Mouse (Mus musculus): Measurements from ENCODE around the gene Hc. TPM values are rescaled to one million over a fixed set of nuclear protein-coding genes. Genes with fewer than 3 reads are reported as not detected.

Hc gene
- total and polyA plus RNA-seq, 3 experiments = 0.22 TPM; not detected in 2

- Histone ChIP-seq H3K4me1 (ENCODE audit: insufficient read depth, low read depth, low read length) (peaks cover 19% of the 10 kb centered on the region), H3K36me3 (replicated peaks) (no peaks in the 10 kb centered on the region), H3K4me3 (ENCODE audit: low read depth, low read length) (no peak overlapping the region), H3K9me3 (replicated peaks) (no peaks in the 10 kb centered on the region), H3K27me3 (ENCODE audit: insufficient read depth, low read length) (peaks cover 15% of the 10 kb centered on the region)
- ATAC-seq (ENCODE audit: extremely low read depth, insufficient number of reproducible peaks, low FRiP score, poor library complexity, severe bottlenecking) = no peak
- no peak for DNase-seq (ENCODE audit: low spot score)
- TF ChIP-seq TAL1 (conservative IDR thresholded peaks at IDR 0.05; ENCODE audit: low read depth, low read length) (no peak), GATA2 (IDR thresholded peaks at IDR 0.05; ENCODE audit: borderline replicate concordance, low read depth, low read length) (no peak), GATA1 (IDR thresholded peaks at IDR 0.05; ENCODE audit: borderline replicate concordance, low read length) (no peak), POLR2AphosphoS5 (IDR thresholded peaks at IDR 0.05; ENCODE audit: insufficient replicate concordance, low read depth, low read length) (no peak), CTCF (IDR thresholded peaks at IDR 0.05; ENCODE audit: low read depth, low read length) (no peak)
Measured at GRCm38 (mm10) chr2:34966243-34966934, 94.8 kb downstream of the Hc start.

- TF ChIP-seq GATA1 (IDR thresholded peaks at IDR 0.05; ENCODE audit: borderline replicate concordance, low read length) = no peak
- TF ChIP-seq CTCF (IDR thresholded peaks at IDR 0.05; ENCODE audit: low read depth, low read length) = no peak
- no peak for TF ChIP-seq TAL1 (conservative IDR thresholded peaks at IDR 0.05; ENCODE audit: low read depth, low read length)
- Histone ChIP-seq H3K9me3 (replicated peaks) (no peaks in the 10 kb centered on the region), H3K27me3 (ENCODE audit: insufficient read depth, low read length) (peaks cover 15% of the 10 kb centered on the region), H3K36me3 (replicated peaks) (no peaks in the 10 kb centered on the region), H3K4me1 (ENCODE audit: insufficient read depth, low read depth, low read length) (peaks cover 19% of the 10 kb centered on the region), H3K4me3 (ENCODE audit: low read depth, low read length) (no peak overlapping the region; the same call in 1 of the 2 replicates)
- DNase-seq (ENCODE audit: low spot score) = no peak
- ATAC-seq (ENCODE audit: extremely low read depth, insufficient number of reproducible peaks, low FRiP score, poor library complexity, severe bottlenecking) = no peak
Measured at GRCm38 (mm10) chr2:34965806-34966205, 95.4 kb downstream of the Hc start.

- H3K4me3 ChIP-seq (ENCODE audit: low read depth, low read length) = no peak overlapping the region; the same call in 1 of the 2 replicates
- H3K9me3 ChIP-seq (replicated peaks) = no peaks in the 10 kb centered on the region
- ATAC-seq (ENCODE audit: extremely low read depth, insufficient number of reproducible peaks, low FRiP score, poor library complexity, severe bottlenecking) (0 out of 2 replicates have a peak, but pooled peaks have one; percentile 34), DNase-seq (ENCODE audit: low spot score) (peak; percentile 73)
- peaks cover 15% of the 10 kb centered on the region for H3K27me3 ChIP-seq (ENCODE audit: insufficient read depth, low read length)
- TF ChIP-seq TAL1 (conservative IDR thresholded peaks at IDR 0.05; ENCODE audit: low read depth, low read length) = no peak
- TF ChIP-seq GATA2 (IDR thresholded peaks at IDR 0.05; ENCODE audit: borderline replicate concordance, low read depth, low read length) = no peak
- no peak for TF ChIP-seq CTCF (IDR thresholded peaks at IDR 0.05; ENCODE audit: low read depth, low read length)
- no peak for TF ChIP-seq GATA1 (IDR thresholded peaks at IDR 0.05; ENCODE audit: borderline replicate concordance, low read length)
- TF ChIP-seq POLR2AphosphoS5 (IDR thresholded peaks at IDR 0.05; ENCODE audit: insufficient replicate concordance, low read depth, low read length) = no peak
- H3K4me1 ChIP-seq (ENCODE audit: insufficient read depth, low read depth, low read length) = peaks cover 19% of the 10 kb centered on the region
- H3K36me3 ChIP-seq (replicated peaks) = no peaks in the 10 kb centered on the region
Measured at GRCm38 (mm10) chr2:34965293-34965692, 95.9 kb downstream of the Hc start.

GRCm38 (mm10) chr2:34964651-34965050, 96.6 kb downstream of the Hc start:
- ATAC-seq (ENCODE audit: extremely low read depth, insufficient number of reproducible peaks, low FRiP score, poor library complexity, severe bottlenecking) (no peak), DNase-seq (ENCODE audit: low spot score) (no peak)
- Histone ChIP-seq H3K36me3 (replicated peaks) (no peaks in the 10 kb centered on the region), H3K4me3 (ENCODE audit: low read depth, low read length) (no peak overlapping the region), H3K27me3 (ENCODE audit: insufficient read depth, low read length) (peaks cover 18% of the 10 kb centered on the region), H3K9me3 (replicated peaks) (no peaks in the 10 kb centered on the region), H3K4me1 (ENCODE audit: insufficient read depth, low read depth, low read length) (peaks cover 19% of the 10 kb centered on the region)
- no peak for TF ChIP-seq GATA2 (IDR thresholded peaks at IDR 0.05; ENCODE audit: borderline replicate concordance, low read depth, low read length)
- no peak for TF ChIP-seq GATA1 (IDR thresholded peaks at IDR 0.05; ENCODE audit: borderline replicate concordance, low read length)
- no peak for TF ChIP-seq TAL1 (conservative IDR thresholded peaks at IDR 0.05; ENCODE audit: low read depth, low read length)
- TF ChIP-seq CTCF (IDR thresholded peaks at IDR 0.05; ENCODE audit: low read depth, low read length) = no peak
- no peak for TF ChIP-seq POLR2AphosphoS5 (IDR thresholded peaks at IDR 0.05; ENCODE audit: insufficient replicate concordance, low read depth, low read length)

- Histone ChIP-seq H3K4me3 (ENCODE audit: low read depth, low read length) (no peak overlapping the region), H3K4me1 (ENCODE audit: insufficient read depth, low read depth, low read length) (peaks cover 19% of the 10 kb centered on the region)
Measured at GRCm38 (mm10) chr2:34964230-34964629, 97.0 kb downstream of the Hc start.

GRCm38 (mm10) chr2:34963371-34963956, 97.8 kb downstream of the Hc start:
- Histone ChIP-seq H3K36me3 (replicated peaks) (no peaks in the 10 kb centered on the region), H3K27me3 (ENCODE audit: insufficient read depth, low read length) (peaks cover 17% of the 10 kb centered on the region), H3K4me1 (ENCODE audit: insufficient read depth, low read depth, low read length) (peaks cover 19% of the 10 kb centered on the region), H3K4me3 (ENCODE audit: low read depth, low read length) (no peak overlapping the region), H3K9me3 (replicated peaks) (no peaks in the 10 kb centered on the region)
- ATAC-seq (ENCODE audit: extremely low read depth, insufficient number of reproducible peaks, low FRiP score, poor library complexity, severe bottlenecking) = no peak
- no peak for TF ChIP-seq GATA1 (IDR thresholded peaks at IDR 0.05; ENCODE audit: borderline replicate concordance, low read length)
- TF ChIP-seq CTCF (IDR thresholded peaks at IDR 0.05; ENCODE audit: low read depth, low read length) = no peak
- no peak for TF ChIP-seq TAL1 (conservative IDR thresholded peaks at IDR 0.05; ENCODE audit: low read depth, low read length)
- TF ChIP-seq POLR2AphosphoS5 (IDR thresholded peaks at IDR 0.05; ENCODE audit: insufficient replicate concordance, low read depth, low read length) = no peak
- TF ChIP-seq GATA2 (IDR thresholded peaks at IDR 0.05; ENCODE audit: borderline replicate concordance, low read depth, low read length) = no peak
- DNase-seq (ENCODE audit: low spot score) = no peak

More at GRCm38 (mm10) chr2:34964230-34964629, 97.0 kb downstream of the Hc start:
- ATAC-seq (ENCODE audit: extremely low read depth, insufficient number of reproducible peaks, low FRiP score, poor library complexity, severe bottlenecking) (no peak), DNase-seq (ENCODE audit: low spot score) (no peak)
- Histone ChIP-seq H3K27me3 (ENCODE audit: insufficient read depth, low read length) (peaks cover 17% of the 10 kb centered on the region), H3K36me3 (replicated peaks) (no peaks in the 10 kb centered on the region), H3K9me3 (replicated peaks) (no peaks in the 10 kb centered on the region)
- TF ChIP-seq CTCF (IDR thresholded peaks at IDR 0.05; ENCODE audit: low read depth, low read length) (no peak), GATA1 (IDR thresholded peaks at IDR 0.05; ENCODE audit: borderline replicate concordance, low read length) (no peak), POLR2AphosphoS5 (IDR thresholded peaks at IDR 0.05; ENCODE audit: insufficient replicate concordance, low read depth, low read length) (no peak), GATA2 (IDR thresholded peaks at IDR 0.05; ENCODE audit: borderline replicate concordance, low read depth, low read length) (no peak), TAL1 (conservative IDR thresholded peaks at IDR 0.05; ENCODE audit: low read depth, low read length) (no peak)

All from G1E (cell line).